Mouse (Mus musculus): ENCODE data around the gene Cfap97d2.

DNA sequence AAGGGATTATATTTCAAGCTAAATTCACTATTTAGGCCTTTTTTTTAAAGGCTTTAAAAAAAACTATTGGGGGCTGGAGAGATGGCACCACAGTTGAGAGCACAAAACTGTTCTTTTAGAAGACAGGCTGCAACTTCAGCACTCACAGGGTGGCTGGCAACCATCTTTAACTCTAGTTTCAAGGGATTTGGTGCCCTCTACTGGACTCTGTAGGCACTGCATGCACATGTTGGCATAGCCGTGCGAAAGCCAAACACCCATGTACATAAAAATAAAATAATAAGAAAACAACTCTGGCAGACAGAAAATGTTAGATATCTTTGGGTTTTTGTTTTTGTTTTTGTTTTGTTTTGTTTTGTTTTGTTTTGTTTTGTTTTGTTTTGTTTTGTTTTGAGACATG lies 48.0 kb downstream of the Cfap97d2 start:
- TF ChIP-seq GATA1 (IDR thresholded peaks at IDR 0.05; ENCODE audit: borderline replicate concordance, low read length) (no peak), FLI1 (IDR thresholded peaks at IDR 0.05; ENCODE audit: low read length) (no peak)

Data from megakaryocyte, embryonic 14.5 days (primary cell).